Mouse (Mus musculus) heart, adult 2 months (tissue): ENCODE results near the gene Tspan17.

Experiments used
- CTCF ChIP-seq: fragments of 200-600 bp; IDR thresholded peaks from 2 replicates; pipeline ENCODE4 v1.8.1; 2022; ENCODE audit warnings: antibody characterized with exemption, mild to moderate bottlenecking, moderate library complexity
- EP300 ChIP-seq: fragments of 200-500 bp; IDR thresholded peaks from 2 replicates; pipeline ENCODE4 v1.6.1; 2011; ENCODE audit warnings: low read depth, low read length, control low read depth; ENCODE audit not compliant: insufficient read depth
- POLR2A ChIP-seq: fragments of 200-500 bp; IDR thresholded peaks from 2 replicates; pipeline ENCODE4 v1.6.1; 2011; ENCODE audit warnings: mild to moderate bottlenecking, low read depth, low read length, control low read depth; ENCODE audit not compliant: insufficient read depth

DNA sequence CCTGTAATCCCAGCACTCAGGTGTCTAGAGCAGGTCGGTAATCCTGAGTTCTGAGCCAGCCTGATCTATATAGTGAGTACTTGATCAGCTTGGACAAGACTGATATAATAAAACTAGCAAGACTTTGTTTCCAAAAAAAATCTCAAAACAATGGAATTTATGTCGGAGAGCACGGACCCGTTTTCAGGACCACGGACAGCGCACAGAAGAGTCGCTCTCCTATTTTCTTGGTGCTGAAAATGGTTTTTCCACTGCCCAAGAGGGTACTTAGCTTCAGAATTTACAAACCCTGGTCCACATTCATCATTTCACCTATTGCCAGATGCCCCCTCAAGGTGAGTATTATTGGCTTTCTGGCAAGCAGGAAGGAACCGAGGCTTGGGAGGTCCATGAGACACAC, 38.5 kb upstream of the Tspan17 start:
- no peak for TF ChIP-seq CTCF
- 0 out of 2 replicates have a peak, but pooled peaks have one; percentile 18 for TF ChIP-seq EP300
- no peak for TF ChIP-seq POLR2A
